Mouse (Mus musculus): ENCODE measurements around the gene Zfyve28. TPM values are rescaled to one million over a fixed set of nuclear protein-coding genes. Genes with fewer than 3 reads are reported as not detected.

Zfyve28 gene
- total RNA-seq, 4 experiments from 2014 or later: 0.52 to 2.1 (median 1.1) TPM

- no peak for DNase-seq
These were observed 86.2 kb downstream of the Zfyve28 start for GRCm38 (mm10) chr5:34202006-34202405.

- no peak for DNase-seq
These were observed 86.9 kb downstream of the Zfyve28 start for GRCm38 (mm10) chr5:34201396-34201795.

GRCm38 (mm10) chr5:34198615-34199014 lies 89.6 kb downstream of the Zfyve28 start:
- DNase-seq: no peak

- no peak for DNase-seq
These were observed 91.0 kb downstream of the Zfyve28 start for GRCm38 (mm10) chr5:34197243-34197642.

GRCm38 (mm10) chr5:34196423-34196822 lies 91.8 kb downstream of the Zfyve28 start:
- no peak for DNase-seq

GRCm38 (mm10) chr5:34195786-34196185 lies 92.5 kb downstream of the Zfyve28 start:
- no peak for DNase-seq

GRCm38 (mm10) chr5:34194975-34195662 lies 93.1 kb downstream of the Zfyve28 start:
- no peak for DNase-seq

- DNase-seq: no peak
These were observed 93.8 kb downstream of the Zfyve28 start for GRCm38 (mm10) chr5:34194426-34194825.

- no peak for DNase-seq
These were observed 96.4 kb downstream of the Zfyve28 start for GRCm38 (mm10) chr5:34191843-34192242.

GRCm38 (mm10) chr5:34191021-34191420 lies 97.2 kb downstream of the Zfyve28 start:
- DNase-seq: peak; percentile 61

GRCm38 (mm10) chr5:34189521-34189920 lies 98.7 kb downstream of the Zfyve28 start:
- DNase-seq: no peak

- DNase-seq: no peak
These were observed 99.4 kb downstream of the Zfyve28 start for GRCm38 (mm10) chr5:34188856-34189255.

- DNase-seq: peak; percentile 100
These were observed 100.5 kb downstream of the Zfyve28 start, which contains the start of gene Mxd4 for GRCm38 (mm10) chr5:34187601-34188316. Mxd4 (minus strand) TSS chr5:34187720.

- peak; percentile 43 for DNase-seq
These were observed 101.3 kb downstream of the Zfyve28 start for GRCm38 (mm10) chr5:34186961-34187391.

- DNase-seq: peak; percentile 25
These were observed 101.9 kb downstream of the Zfyve28 start for GRCm38 (mm10) chr5:34186391-34186790.

GRCm38 (mm10) chr5:34185791-34186190 lies 102.5 kb downstream of the Zfyve28 start:
- DNase-seq: no peak

- DNase-seq: peak; percentile 2
These were observed 103.1 kb downstream of the Zfyve28 start for GRCm38 (mm10) chr5:34185051-34185580.

- peak; percentile 4 for DNase-seq
These were observed 104.3 kb downstream of the Zfyve28 start for GRCm38 (mm10) chr5:34183976-34184375.

- peak; percentile 64 for DNase-seq
These were observed 104.9 kb downstream of the Zfyve28 start for GRCm38 (mm10) chr5:34183156-34183880.

- no peak for DNase-seq
These were observed 105.8 kb downstream of the Zfyve28 start for GRCm38 (mm10) chr5:34182486-34182885.

- DNase-seq: no peak
These were observed 110.4 kb downstream of the Zfyve28 start for GRCm38 (mm10) chr5:34177821-34178220.

- DNase-seq: no peak
These were observed 111.2 kb downstream of the Zfyve28 start for GRCm38 (mm10) chr5:34177091-34177490.

GRCm38 (mm10) chr5:34176691-34177090 lies 111.6 kb downstream of the Zfyve28 start:
- no peak for DNase-seq
